Mouse (Mus musculus): ENCODE data around the gene Cldn22. TPM values are rescaled to one million over a fixed set of nuclear protein-coding genes. Genes with fewer than 3 reads are reported as not detected.

Gene Cldn22
- polyA plus RNA-seq, 1 experiment from 2014 or later = not detected

- DNase-seq (ENCODE audit: low spot score) = no peak
These were observed 21.7 kb downstream of the Cldn22 start for GRCm38 (mm10) chr8:47845956-47846355.

GRCm38 (mm10) chr8:47847161-47847560 is 22.9 kb downstream of the Cldn22 start:
- Histone ChIP-seq H3K4me3 (no peak overlapping the region), H3K36me3 (peaks cover 80% of the 10 kb centered on the region), H3K27ac (no peak overlapping the region), H3K27me3 (ENCODE audit: low read depth, poor library complexity, severe bottlenecking) (no peaks in the 10 kb centered on the region), H3K9me3 (replicated peaks) (no peaks in the 10 kb centered on the region), H3K4me1 (peaks cover 21% of the 10 kb centered on the region)
- DNase-seq (ENCODE audit: low spot score) = no peak
- WGBS = 95% methylated on average over 14 of the region's 14 CpGs

More at GRCm38 (mm10) chr8:47845956-47846355, 21.7 kb downstream of the Cldn22 start:
- H3K27ac ChIP-seq = peak overlapping the region; percentile 53; the same call in 1 of the 2 replicates
- no peaks in the 10 kb centered on the region for H3K9me3 ChIP-seq (replicated peaks)
- H3K27me3 ChIP-seq (ENCODE audit: low read depth, poor library complexity, severe bottlenecking) = no peaks in the 10 kb centered on the region
- no peak overlapping the region for H3K4me3 ChIP-seq
- 65% methylated on average over 13 of the region's 13 CpGs for WGBS
- H3K4me1 ChIP-seq = peaks cover 10% of the 10 kb centered on the region
- H3K36me3 ChIP-seq = peaks cover 85% of the 10 kb centered on the region

GRCm38 (mm10) chr8:47847931-47848330 is 23.6 kb downstream of the Cldn22 start:
- H3K4me3 ChIP-seq = no peak overlapping the region
- peaks cover 29% of the 10 kb centered on the region for H3K4me1 ChIP-seq
- WGBS = 97% methylated on average over 6 of the region's 6 CpGs
- no peaks in the 10 kb centered on the region for H3K27me3 ChIP-seq (ENCODE audit: low read depth, poor library complexity, severe bottlenecking)
- peaks cover 73% of the 10 kb centered on the region for H3K36me3 ChIP-seq
- no peak for DNase-seq (ENCODE audit: low spot score)
- no peak overlapping the region for H3K27ac ChIP-seq
- H3K9me3 ChIP-seq (replicated peaks) = no peaks in the 10 kb centered on the region

- H3K27ac ChIP-seq = no peak overlapping the region
- DNase-seq (ENCODE audit: low spot score) = no peak
- peaks cover 70% of the 10 kb centered on the region for H3K36me3 ChIP-seq
- peaks cover 34% of the 10 kb centered on the region for H3K4me1 ChIP-seq
- H3K4me3 ChIP-seq = no peak overlapping the region
- WGBS = 83% methylated on average over 8 of the region's 8 CpGs
- H3K27me3 ChIP-seq (ENCODE audit: low read depth, poor library complexity, severe bottlenecking) = no peaks in the 10 kb centered on the region
- no peaks in the 10 kb centered on the region for H3K9me3 ChIP-seq (replicated peaks)
These were observed 25.6 kb downstream of the Cldn22 start for GRCm38 (mm10) chr8:47849842-47850241.

- Histone ChIP-seq H3K9me3 (replicated peaks) (no peaks in the 10 kb centered on the region), H3K27ac (peak overlapping the region; percentile 79), H3K4me1 (peaks cover 24% of the 10 kb centered on the region), H3K36me3 (peaks cover 70% of the 10 kb centered on the region), H3K4me3 (peak overlapping the region; percentile 29; the same call in 1 of the 2 replicates), H3K27me3 (ENCODE audit: low read depth, poor library complexity, severe bottlenecking) (no peaks in the 10 kb centered on the region)
- WGBS = 48% methylated on average over 12 of the region's 12 CpGs
- peak; percentile 46 for DNase-seq (ENCODE audit: low spot score)
These were observed 27.7 kb downstream of the Cldn22 start for GRCm38 (mm10) chr8:47851824-47852502.

GRCm38 (mm10) chr8:47852737-47853136 is 28.5 kb downstream of the Cldn22 start:
- no peak overlapping the region for H3K4me3 ChIP-seq
- no peaks in the 10 kb centered on the region for H3K27me3 ChIP-seq (ENCODE audit: low read depth, poor library complexity, severe bottlenecking)
- no peak for DNase-seq (ENCODE audit: low spot score)
- 85% methylated on average over 5 of the region's 5 CpGs for WGBS
- no peaks in the 10 kb centered on the region for H3K9me3 ChIP-seq (replicated peaks)
- peaks cover 24% of the 10 kb centered on the region for H3K4me1 ChIP-seq
- H3K36me3 ChIP-seq = peaks cover 66% of the 10 kb centered on the region
- peak overlapping the region; percentile 79; the same call in 1 of the 2 replicates for H3K27ac ChIP-seq

- WGBS = 91% methylated on average over 5 of the region's 5 CpGs
- Histone ChIP-seq H3K36me3 (peaks cover 66% of the 10 kb centered on the region), H3K27ac (peak overlapping the region; percentile 64; the same call in 1 of the 2 replicates), H3K4me3 (no peak overlapping the region), H3K27me3 (ENCODE audit: low read depth, poor library complexity, severe bottlenecking) (no peaks in the 10 kb centered on the region), H3K4me1 (peaks cover 24% of the 10 kb centered on the region), H3K9me3 (replicated peaks) (no peaks in the 10 kb centered on the region)
- DNase-seq (ENCODE audit: low spot score) = no peak
These were observed 29.1 kb downstream of the Cldn22 start for GRCm38 (mm10) chr8:47853356-47853755.

GRCm38 (mm10) chr8:47859259-47859658 is 35.0 kb downstream of the Cldn22 start:
- Histone ChIP-seq H3K27ac (no peak overlapping the region), H3K4me1 (no peaks in the 10 kb centered on the region), H3K27me3 (ENCODE audit: low read depth, poor library complexity, severe bottlenecking) (no peaks in the 10 kb centered on the region), H3K4me3 (no peak overlapping the region), H3K36me3 (peaks cover 85% of the 10 kb centered on the region), H3K9me3 (replicated peaks) (no peaks in the 10 kb centered on the region)
- 94% methylated on average over 12 of the region's 12 CpGs for WGBS
- DNase-seq (ENCODE audit: low spot score) = no peak

GRCm38 (mm10) chr8:47866568-47866967 is 42.3 kb downstream of the Cldn22 start:
- no peaks in the 10 kb centered on the region for H3K9me3 ChIP-seq (replicated peaks)
- H3K36me3 ChIP-seq = peaks cover 73% of the 10 kb centered on the region
- H3K4me3 ChIP-seq = no peak overlapping the region
- no peak for DNase-seq (ENCODE audit: low spot score)
- H3K4me1 ChIP-seq = no peaks in the 10 kb centered on the region
- H3K27ac ChIP-seq = no peak overlapping the region
- WGBS = 90% methylated on average over 8 of the region's 8 CpGs
- no peaks in the 10 kb centered on the region for H3K27me3 ChIP-seq (ENCODE audit: low read depth, poor library complexity, severe bottlenecking)

- DNase-seq (ENCODE audit: low spot score) = peak; percentile 90
- Histone ChIP-seq H3K9me3 (replicated peaks) (no peaks in the 10 kb centered on the region), H3K36me3 (peaks cover 68% of the 10 kb centered on the region), H3K4me3 (no peak overlapping the region), H3K27me3 (ENCODE audit: low read depth, poor library complexity, severe bottlenecking) (no peaks in the 10 kb centered on the region), H3K4me1 (no peaks in the 10 kb centered on the region), H3K27ac (no peak overlapping the region)
- 36% methylated on average over 8 of the region's 8 CpGs for WGBS
These were observed 42.8 kb downstream of the Cldn22 start for GRCm38 (mm10) chr8:47867067-47867466.

- no peaks in the 10 kb centered on the region for H3K9me3 ChIP-seq (replicated peaks)
- no peak overlapping the region for H3K27ac ChIP-seq
- peak; percentile 57 for DNase-seq (ENCODE audit: low spot score)
- H3K27me3 ChIP-seq (ENCODE audit: low read depth, poor library complexity, severe bottlenecking) = no peaks in the 10 kb centered on the region
- WGBS = 52% methylated on average over 13 of the region's 13 CpGs
- H3K4me3 ChIP-seq = no peak overlapping the region
- H3K4me1 ChIP-seq = no peaks in the 10 kb centered on the region
- H3K36me3 ChIP-seq = peaks cover 60% of the 10 kb centered on the region
These were observed 48.3 kb downstream of the Cldn22 start for GRCm38 (mm10) chr8:47872361-47873107.

GRCm38 (mm10) chr8:47874497-47875178 is 50.4 kb downstream of the Cldn22 start:
- no peak for DNase-seq (ENCODE audit: low spot score)
- Histone ChIP-seq H3K27me3 (ENCODE audit: low read depth, poor library complexity, severe bottlenecking) (no peaks in the 10 kb centered on the region), H3K27ac (no peak overlapping the region), H3K9me3 (replicated peaks) (no peaks in the 10 kb centered on the region), H3K36me3 (peaks cover 51% of the 10 kb centered on the region), H3K4me1 (no peaks in the 10 kb centered on the region), H3K4me3 (no peak overlapping the region)
- WGBS = 82% methylated on average over 13 of the region's 13 CpGs
